Mouse (Mus musculus): ENCODE data around the gene Hipk4. TPM values are rescaled to one million over a fixed set of nuclear protein-coding genes. Genes with fewer than 3 reads are reported as not detected.

Hipk4 gene
- polyA plus RNA-seq (2017; shearing (Covaris generic)): not detected

- ATAC-seq: no peak
These were observed at the start of gene Hipk4 for GRCm38 (mm10) chr7:27522967-27523366. Gene Hipk4, plus strand, starts transcription at chr7:27523267.

GRCm38 (mm10) chr7:27473835-27474489 lies 49.1 kb upstream of the Hipk4 start:
- ATAC-seq: peak; percentile 11

DNA sequence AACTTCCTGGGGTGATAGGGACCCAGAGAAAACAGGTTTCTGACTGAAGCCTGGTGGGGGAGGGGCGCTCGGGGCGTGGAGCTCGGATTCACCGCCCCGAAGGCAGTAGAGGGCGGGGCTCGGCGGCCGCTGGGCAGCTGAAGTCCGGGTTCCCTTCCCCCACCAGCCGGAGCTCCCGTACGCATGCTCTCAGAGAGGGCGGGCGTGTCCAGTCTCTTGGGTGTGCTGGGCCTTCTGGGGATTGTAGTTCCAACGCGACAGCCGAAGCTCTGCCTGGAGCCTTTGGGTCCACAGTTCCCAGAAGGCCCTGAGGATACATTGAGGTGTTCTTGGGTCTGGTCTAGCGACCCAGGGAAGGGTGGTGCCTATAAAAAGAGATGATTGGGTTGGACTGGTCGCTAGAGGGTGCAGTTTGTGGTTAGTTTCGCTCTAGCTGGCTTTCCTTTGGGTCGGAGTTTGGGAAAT lies 48.5 kb upstream of the Hipk4 start:
- peak; percentile 71 for ATAC-seq

DNA sequence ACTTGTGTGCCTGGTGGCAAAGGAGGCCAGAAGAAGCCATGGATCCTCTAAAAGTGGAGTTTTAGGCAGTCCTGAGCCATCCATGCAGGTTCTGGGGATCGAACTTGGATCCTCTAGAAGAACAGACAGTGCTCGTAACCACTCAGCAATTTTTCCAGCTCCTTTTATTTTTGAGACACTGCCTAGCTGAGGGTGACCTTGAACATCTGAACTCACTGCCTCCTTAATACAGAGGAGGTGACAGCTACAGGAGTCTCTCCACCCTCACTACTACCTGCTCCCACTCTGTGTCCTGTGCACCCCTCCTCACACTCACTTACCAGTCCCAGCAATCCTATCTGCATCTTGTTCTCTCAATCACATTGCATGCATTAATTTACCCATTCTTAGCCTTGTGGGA lies 47.5 kb upstream of the Hipk4 start:
- no peak for ATAC-seq

- no peak for ATAC-seq
These were observed 46.9 kb upstream of the Hipk4 start for GRCm38 (mm10) chr7:27476098-27476635.

DNA sequence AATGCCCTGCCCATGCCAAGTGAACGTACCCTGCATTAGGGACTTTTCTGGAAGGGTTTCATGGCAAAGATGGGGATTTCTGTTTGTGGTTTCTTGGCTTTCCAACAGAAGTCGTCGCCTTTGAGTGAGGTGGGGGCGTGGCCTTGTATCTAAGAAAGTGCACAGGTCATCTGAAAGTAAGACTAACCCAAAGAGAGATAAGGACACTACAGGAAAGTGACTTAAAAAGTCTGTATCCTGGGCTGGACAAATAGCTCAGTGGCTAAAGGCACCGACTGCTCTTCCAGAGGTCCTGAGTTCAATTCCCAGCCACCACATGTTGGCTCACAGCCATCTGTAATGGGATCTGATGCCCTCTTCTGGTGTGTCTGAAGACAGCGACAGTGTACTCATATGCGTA lies 44.5 kb upstream of the Hipk4 start:
- no peak for ATAC-seq

DNA sequence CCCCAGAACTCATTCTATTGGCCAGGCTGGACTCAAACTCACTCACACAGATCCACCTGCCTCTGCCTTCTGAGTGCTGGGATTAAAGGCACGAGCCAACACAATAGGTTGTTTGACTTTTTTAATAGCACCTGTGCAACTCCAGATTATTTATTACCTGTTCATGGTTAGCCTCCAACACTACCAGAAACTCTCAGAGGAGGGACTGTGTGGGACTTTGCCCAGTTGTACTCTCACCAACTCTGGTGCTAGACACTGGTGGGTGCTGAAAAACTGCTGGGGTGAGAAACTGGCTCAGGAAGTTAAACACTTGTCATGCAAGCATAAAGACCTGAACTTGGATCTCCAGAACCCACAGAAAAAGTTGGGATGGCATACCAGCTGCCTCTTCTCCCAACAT lies 43.3 kb upstream of the Hipk4 start:
- ATAC-seq: no peak

GRCm38 (mm10) chr7:27480506-27480905 lies 42.6 kb upstream of the Hipk4 start:
- ATAC-seq: no peak

- no peak for ATAC-seq
These were observed 42.0 kb upstream of the Hipk4 start for GRCm38 (mm10) chr7:27480927-27481626.

- ATAC-seq: peak; percentile 74
These were observed 41.5 kb upstream of the Hipk4 start for GRCm38 (mm10) chr7:27481627-27481969.

DNA sequence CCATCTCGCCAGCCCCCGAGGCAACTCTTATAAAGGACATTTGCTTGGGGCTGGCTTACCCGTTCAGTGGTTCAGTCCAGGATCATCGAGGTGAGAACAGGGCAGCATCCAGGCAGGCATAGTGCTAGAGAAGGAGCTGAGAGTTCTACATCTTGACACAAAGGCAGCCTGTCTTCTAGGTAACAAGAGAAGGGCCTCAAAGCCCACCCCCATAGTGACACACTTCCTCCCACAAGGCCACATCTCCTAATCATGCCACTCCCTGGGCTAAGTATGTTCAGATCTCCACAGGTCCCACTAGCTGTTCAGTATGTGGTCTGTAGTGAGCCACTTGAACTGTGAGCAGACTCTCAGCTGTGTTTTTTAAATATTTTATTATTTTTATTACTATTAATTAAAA lies 39.2 kb upstream of the Hipk4 start:
- no peak for ATAC-seq

DNA sequence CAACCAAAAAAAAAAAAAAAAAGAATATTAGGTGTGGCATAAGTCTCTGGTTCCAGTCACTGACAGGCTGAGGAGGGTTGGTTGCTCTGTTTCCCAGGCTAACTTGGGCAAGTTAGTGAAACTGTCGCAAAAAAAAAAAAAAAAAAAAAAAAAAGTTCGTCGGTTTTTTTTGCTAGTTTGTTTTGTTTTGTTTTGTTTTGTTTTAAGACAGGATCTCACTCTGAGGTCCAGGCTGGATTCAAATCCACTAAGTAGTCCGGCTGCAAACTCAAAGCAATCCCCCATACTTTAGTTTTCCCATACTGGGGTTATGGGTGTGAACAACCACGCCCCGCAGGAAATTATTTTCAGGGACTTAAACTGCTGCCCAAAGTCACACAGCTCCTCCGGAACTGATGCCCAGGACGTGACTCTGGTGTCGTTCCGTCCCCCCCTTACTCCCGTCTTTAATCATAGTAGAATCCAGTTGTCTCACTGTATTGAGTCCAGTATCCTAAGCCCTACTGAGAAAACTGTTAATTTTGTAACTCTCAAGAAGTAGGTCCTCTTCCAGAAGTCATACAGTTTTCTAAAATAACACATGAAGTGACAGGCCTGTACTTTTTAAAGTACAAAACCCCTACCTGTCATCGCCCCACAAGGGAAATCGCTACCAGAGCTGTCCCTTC lies 36.8 kb upstream of the Hipk4 start:
- no peak for ATAC-seq

DNA sequence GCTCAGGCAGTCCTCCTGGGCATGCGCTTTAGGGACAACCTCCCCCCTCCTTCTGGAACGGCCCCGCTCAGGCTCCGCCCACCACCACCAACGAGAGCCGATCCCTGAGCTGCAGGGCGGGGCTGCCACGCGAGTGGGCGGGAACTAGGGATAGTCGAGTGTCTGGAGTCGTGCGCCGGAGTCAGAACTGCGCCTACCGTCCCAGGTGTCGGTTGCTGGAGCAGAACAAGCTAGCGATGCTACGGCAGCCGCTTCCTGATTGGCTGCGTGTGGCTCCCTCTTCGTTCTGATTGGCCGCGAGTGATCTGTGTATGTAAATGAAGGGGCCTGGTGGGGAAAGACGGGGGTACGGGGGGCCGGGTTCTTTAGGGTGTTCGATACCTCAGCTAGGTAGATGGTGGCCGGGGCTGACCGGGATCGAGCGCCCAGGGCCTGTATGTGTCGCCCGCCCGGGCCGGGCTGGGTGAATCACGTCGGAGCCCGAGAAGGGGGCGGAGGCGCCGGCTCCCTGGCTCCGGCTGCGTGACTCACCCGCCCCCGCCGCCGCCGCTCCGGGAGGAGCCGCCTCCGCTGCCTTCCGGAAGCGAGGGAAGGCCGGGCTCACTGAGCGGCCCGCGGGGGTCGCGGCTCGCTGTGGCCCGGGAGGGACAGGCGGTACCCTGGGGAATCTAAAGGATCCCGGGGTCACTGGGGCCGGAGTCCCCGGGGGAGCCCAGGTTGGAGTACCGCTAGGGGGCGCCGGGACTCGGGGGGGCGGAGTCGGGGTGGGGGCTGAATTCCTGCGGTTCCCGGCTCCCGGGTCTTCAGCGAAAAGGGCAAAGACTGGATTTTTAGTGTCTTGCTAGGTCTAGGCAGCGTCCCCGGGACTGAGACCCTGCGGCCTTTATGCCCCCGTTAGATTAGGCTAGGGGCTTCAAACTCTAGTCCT lies 36.0 kb upstream of the Hipk4 start, which contains the start of gene Sertad1:
Gene Sertad1 (plus strand): TSS at position 141 of the 928 bp plus-strand sequence.
- ATAC-seq: peak; percentile 81

DNA sequence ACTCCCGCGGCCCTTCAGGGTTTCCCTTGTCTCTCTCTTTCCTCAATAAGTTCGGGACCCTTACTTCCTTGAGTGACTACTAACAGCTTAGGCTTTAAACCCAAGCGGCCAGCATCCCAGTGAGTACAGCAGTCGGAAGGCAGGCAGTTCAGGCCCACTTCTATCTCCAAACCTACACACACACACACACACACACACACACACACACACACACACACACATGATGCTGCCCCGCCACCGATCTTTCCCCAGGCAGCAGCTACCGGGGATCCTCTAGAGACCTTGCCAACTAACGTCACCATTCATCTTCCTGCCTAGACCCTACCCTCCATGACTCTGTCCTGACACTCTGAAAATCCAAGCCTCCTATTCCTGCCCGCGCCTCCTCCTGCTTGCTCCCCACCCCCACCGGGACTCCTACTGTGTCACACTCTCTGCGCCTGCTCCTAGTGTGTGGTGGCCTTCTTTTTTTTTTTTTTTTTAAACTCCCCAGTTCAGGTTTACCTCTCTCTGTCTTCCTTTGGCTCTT lies 35.3 kb upstream of the Hipk4 start:
- ATAC-seq: no peak

DNA sequence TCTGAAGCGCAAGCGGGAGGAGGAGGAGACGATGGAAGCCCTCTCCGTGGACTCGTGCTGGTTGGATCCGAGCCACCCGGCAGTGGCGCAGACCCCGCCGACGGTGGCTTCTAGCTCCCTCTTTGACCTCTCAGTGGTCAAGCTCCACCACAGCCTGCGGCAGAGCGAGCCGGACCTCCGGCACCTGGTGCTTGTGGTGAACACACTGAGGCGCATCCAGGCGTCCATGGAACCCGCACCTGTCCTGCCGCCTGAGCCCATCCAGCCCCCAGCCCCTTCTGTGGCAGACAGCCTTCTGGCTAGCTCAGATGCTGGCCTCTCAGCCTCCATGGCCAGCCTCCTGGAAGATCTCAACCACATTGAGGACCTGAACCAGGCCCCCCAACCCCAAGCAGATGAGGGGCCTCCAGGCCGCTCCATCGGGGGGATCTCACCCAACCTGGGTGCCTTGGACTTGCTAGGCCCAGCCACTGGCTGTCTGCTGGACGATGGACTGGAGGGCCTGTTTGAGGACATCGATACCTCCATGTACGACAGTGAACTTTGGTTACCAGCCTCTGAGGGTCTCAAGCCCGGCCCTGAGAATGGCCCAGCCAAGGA lies 33.7 kb upstream of the Hipk4 start:
- no peak for ATAC-seq

GRCm38 (mm10) chr7:27490227-27490542 lies 32.9 kb upstream of the Hipk4 start:
- no peak for ATAC-seq

DNA sequence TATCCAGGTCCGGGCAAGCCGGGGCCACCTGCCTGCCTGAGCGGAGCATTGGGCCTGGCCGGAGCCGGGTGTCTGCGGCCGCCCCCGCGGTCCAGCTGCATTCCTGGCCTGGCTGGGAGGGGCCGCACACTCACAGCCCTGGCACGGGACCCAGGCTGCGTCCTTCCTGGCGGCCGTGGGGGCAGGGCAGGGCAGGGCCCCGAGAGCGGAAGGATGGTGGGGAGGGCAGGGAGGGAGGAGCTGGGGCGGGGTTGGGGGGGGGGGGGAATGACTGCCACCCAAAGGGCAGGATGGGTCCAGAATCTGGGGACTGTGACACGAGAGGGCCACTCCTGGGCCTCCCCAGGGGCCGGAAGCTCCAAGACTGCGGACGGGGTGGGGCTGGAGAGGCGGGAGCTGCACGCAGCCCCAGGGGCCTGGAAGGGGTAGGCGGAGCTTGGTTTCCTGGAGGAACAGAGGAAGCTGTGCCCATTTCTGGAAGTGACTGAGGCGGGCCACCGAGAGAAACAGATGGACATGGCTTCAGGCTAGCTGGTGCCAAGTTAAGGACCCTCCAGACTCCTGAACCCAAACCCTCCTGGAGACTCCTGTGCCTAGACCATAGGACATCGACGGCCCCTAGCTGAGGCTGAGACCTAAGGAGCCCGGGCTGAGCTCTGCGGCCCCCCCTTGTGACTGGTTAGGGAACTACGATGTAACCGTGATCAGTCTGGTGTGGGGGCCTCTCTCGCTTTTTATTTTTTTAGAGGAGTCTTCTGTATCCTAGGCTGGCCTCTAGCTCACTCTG lies 32.3 kb upstream of the Hipk4 start:
- peak; percentile 43 for ATAC-seq

DNA sequence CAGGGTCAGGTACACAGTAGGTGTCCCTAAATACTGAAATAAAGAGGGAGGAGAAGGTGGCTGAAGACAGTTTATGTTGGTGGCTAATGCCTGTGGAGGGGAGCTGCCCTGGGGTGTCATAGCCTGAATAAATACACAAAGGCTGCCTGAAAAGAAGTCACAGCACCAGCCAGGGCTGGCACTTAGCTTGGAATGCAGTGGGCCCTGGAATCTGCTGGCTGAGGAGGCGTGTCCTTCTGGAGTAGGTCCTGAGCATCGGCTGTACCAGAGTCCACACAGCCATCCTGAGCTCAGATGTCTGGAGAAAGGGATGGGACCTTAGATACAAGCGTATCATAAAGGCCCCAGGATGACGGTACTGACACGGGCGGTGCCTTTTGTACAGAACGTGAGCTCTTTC lies 31.2 kb upstream of the Hipk4 start:
- no peak for ATAC-seq

DNA sequence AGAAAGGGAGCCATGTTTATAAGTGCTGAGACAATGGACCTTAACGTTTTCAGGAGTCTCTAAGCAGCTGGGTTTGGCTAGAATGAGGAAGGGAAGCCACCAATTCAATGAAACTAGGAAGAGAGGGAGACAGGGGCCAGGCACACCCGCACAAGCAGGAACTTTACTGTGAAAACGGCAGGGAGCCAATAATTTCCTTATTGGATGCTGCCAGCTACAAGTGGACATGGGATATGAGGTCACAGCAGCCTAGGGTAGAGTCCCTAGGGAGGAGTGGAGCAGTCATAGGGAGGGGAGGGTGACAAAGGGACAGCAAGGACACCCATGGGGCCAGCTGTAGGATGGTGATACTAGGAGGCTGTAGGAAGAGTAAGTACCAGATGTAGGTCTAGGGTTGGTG lies 30.0 kb upstream of the Hipk4 start:
- ATAC-seq: no peak

GRCm38 (mm10) chr7:27493450-27493849 lies 29.6 kb upstream of the Hipk4 start:
- ATAC-seq: no peak

Data from activated CD4-positive, CD25-positive, alpha-beta regulatory T cell, adult 4 months (primary cell).